Mouse (Mus musculus) CH12.LX (cell line): ENCODE results near the gene Timm22. TPM values are rescaled to one million over a fixed set of nuclear protein-coding genes. Genes with fewer than 3 reads are reported as not detected.

Experiments used
- DNase-seq: peaks from one replicate; pipeline ENCODE4 v3.0.0-alpha.2; 2013; ENCODE audit errors: extremely low read depth
- H3K27ac ChIP-seq: 2 replicates; pipeline ENCODE4 v1.5.1; 2012; ENCODE audit warnings: low read depth, mild to moderate bottlenecking, control low read depth, moderate library complexity; ENCODE audit not compliant: insufficient read depth
- H3K27me3 ChIP-seq: replicated peaks from 2 replicates; pipeline ENCODE3; 2012; ENCODE audit warnings: inconsistent platforms
- H3K36me3 ChIP-seq, 2 experiments: replicated peaks in 1 of 2; 2 replicates each; pipeline versions ENCODE3 to v1.6.1; 2012; ENCODE audit warnings: inconsistent platforms in 1 of 2, low read length in 1 of 2, mild to moderate bottlenecking in 1 of 2, mixed read lengths in 1 of 2, moderate library complexity in 1 of 2; ENCODE audit not compliant: control insufficient read depth in 1 of 2, insufficient read depth in 1 of 2
- H3K4me1 ChIP-seq, 2 experiments: 2 replicates each; pipeline ENCODE4 v1.6.1; 2012; ENCODE audit warnings: inconsistent platforms in 1 of 2, moderate library complexity in 1 of 2; ENCODE audit not compliant: insufficient read depth in 2 of 2, control insufficient read depth in 1 of 2
- H3K4me2 ChIP-seq: 2 replicates; pipeline ENCODE4 v1.6.1; 2012; ENCODE audit warnings: low read depth, mild to moderate bottlenecking, control low read depth; ENCODE audit not compliant: poor library complexity, insufficient read depth, severe bottlenecking
- H3K4me3 ChIP-seq, 3 experiments: fragments of 150-350 bp in 1 of 3; sonication (generic) in 1 of 3; replicated peaks in 1 of 3; 2 replicates each; pipeline versions ENCODE3 to v1.5.1; 2011 to 2012; ENCODE audit warnings: low read depth in 2 of 3, low read length in 2 of 3, mild to moderate bottlenecking in 2 of 3, moderate library complexity in 2 of 3, control low read depth in 1 of 3, improper control_type of control experiment in 1 of 3, inconsistent platforms in 1 of 3, mixed read lengths in 1 of 3; ENCODE audit not compliant: poor library complexity in 1 of 3
- H3K79me2 ChIP-seq: replicated peaks from 2 replicates; pipeline ENCODE4 v1.6.1; 2012; ENCODE audit warnings: mild to moderate bottlenecking, moderate library complexity; ENCODE audit not compliant: control insufficient read depth, poor library complexity, insufficient read depth, severe bottlenecking; ENCODE audit errors: extremely low read depth
- H3K9ac ChIP-seq: 2 replicates; pipeline ENCODE4 v1.6.1; 2012; ENCODE audit warnings: low read depth, mild to moderate bottlenecking, control low read depth, moderate library complexity; ENCODE audit not compliant: insufficient read depth
- H3K9me3 ChIP-seq: replicated peaks from 2 replicates; pipeline ENCODE3; 2012; ENCODE audit warnings: low read length, inconsistent platforms, mixed read lengths
- BHLHE40 ChIP-seq: IDR thresholded peaks from 2 replicates; pipeline ENCODE4 v1.6.1; 2011; ENCODE audit warnings: mild to moderate bottlenecking, low read depth, low read length, improper control_type of control experiment
- CHD2 ChIP-seq: IDR thresholded peaks from 2 replicates; pipeline ENCODE4 v1.6.1; 2011; ENCODE audit warnings: low read length, improper control_type of control experiment
- CTCF ChIP-seq, 2 experiments: IDR thresholded peaks in 1 of 2; conservative IDR thresholded peaks in 1 of 2; 2 replicates each; pipeline ENCODE4 v1.5.1; 2011 to 2012; ENCODE audit warnings: low read depth in 2 of 2, low read length in 2 of 2, improper control_type of control experiment in 1 of 2, inconsistent platforms in 1 of 2, mild to moderate bottlenecking in 1 of 2, moderate library complexity in 1 of 2
- E2F4 ChIP-seq: IDR thresholded peaks from 2 replicates; pipeline ENCODE4 v1.6.1; 2011; ENCODE audit warnings: low read depth, low read length, improper control_type of control experiment; ENCODE audit not compliant: insufficient replicate concordance
- ETS1 ChIP-seq: conservative IDR thresholded peaks from 2 replicates; pipeline ENCODE4 v1.6.1; 2012; ENCODE audit warnings: low read depth, mild to moderate bottlenecking, inconsistent platforms, low read length, improper control_type of control experiment, moderate library complexity
- JUN ChIP-seq: IDR thresholded peaks from 2 replicates; pipeline ENCODE4 v1.6.1; 2011; ENCODE audit warnings: low read depth, mild to moderate bottlenecking, low read length, improper control_type of control experiment, moderate library complexity; ENCODE audit not compliant: insufficient read depth
- MEF2A ChIP-seq: IDR thresholded peaks from 2 replicates; pipeline ENCODE4 v1.6.1; 2014; ENCODE audit warnings: low read depth, mild to moderate bottlenecking, inconsistent platforms, low read length, improper control_type of control experiment, borderline replicate concordance
- MXI1 ChIP-seq: IDR thresholded peaks from 2 replicates; pipeline ENCODE4 v1.6.1; 2011; ENCODE audit warnings: mild to moderate bottlenecking, low read depth, low read length, improper control_type of control experiment
- MYC ChIP-seq: IDR thresholded peaks from 2 replicates; pipeline ENCODE4 v1.6.1; 2011; ENCODE audit warnings: low read depth, mild to moderate bottlenecking, improper control_type of control experiment, low read length
- NRF1 ChIP-seq: IDR thresholded peaks from 2 replicates; pipeline ENCODE4 v1.6.1; 2014; ENCODE audit warnings: low read depth, mild to moderate bottlenecking, inconsistent platforms, low read length, improper control_type of control experiment, moderate library complexity
- PAX5 ChIP-seq: IDR thresholded peaks from 2 replicates; pipeline ENCODE4 v1.6.1; 2012; ENCODE audit warnings: low read length, inconsistent platforms, mixed read lengths
- POLR2A ChIP-seq: IDR thresholded peaks from 2 replicates; pipeline ENCODE4 v1.6.1; 2011; ENCODE audit warnings: low read depth, mild to moderate bottlenecking, improper control_type of control experiment, low read length
- RAD21 ChIP-seq: IDR thresholded peaks from 2 replicates; pipeline ENCODE4 v1.6.1; 2011; ENCODE audit warnings: low read depth, mild to moderate bottlenecking, low read length, improper control_type of control experiment, moderate library complexity
- RCOR1 ChIP-seq: conservative IDR thresholded peaks from 2 replicates; pipeline ENCODE4 v1.6.1; 2012; ENCODE audit warnings: low read depth, mild to moderate bottlenecking, inconsistent platforms, low read length, improper control_type of control experiment
- SIN3A ChIP-seq: IDR thresholded peaks from 2 replicates; pipeline ENCODE4 v1.6.1; 2012; ENCODE audit warnings: low read length, improper control_type of control experiment, inconsistent platforms
- SMC3 ChIP-seq: IDR thresholded peaks from 2 replicates; pipeline ENCODE4 v1.6.1; 2011; ENCODE audit warnings: low read depth, low read length, improper control_type of control experiment
- TBP ChIP-seq: conservative IDR thresholded peaks from 2 replicates; pipeline ENCODE4 v1.6.1; 2011; ENCODE audit warnings: low read depth, low read length, improper control_type of control experiment
- TCF12 ChIP-seq: IDR thresholded peaks from 2 replicates; pipeline ENCODE4 v1.6.1; 2014; ENCODE audit warnings: low read depth, mild to moderate bottlenecking, inconsistent platforms, low read length, improper control_type of control experiment
- UBTF ChIP-seq: IDR thresholded peaks from 2 replicates; pipeline ENCODE4 v1.6.1; 2012; ENCODE audit warnings: low read depth, mild to moderate bottlenecking, inconsistent platforms, low read length, improper control_type of control experiment, moderate library complexity
- USF1 ChIP-seq: IDR thresholded peaks from 2 replicates; pipeline ENCODE4 v1.6.1; 2014; ENCODE audit warnings: low read depth, mild to moderate bottlenecking, inconsistent platforms, low read length, improper control_type of control experiment
- USF2 ChIP-seq: conservative IDR thresholded peaks from 2 replicates; pipeline ENCODE4 v1.6.1; 2011; ENCODE audit warnings: low read depth, low read length, improper control_type of control experiment
- ZC3H11A ChIP-seq: IDR thresholded peaks from 2 replicates; pipeline ENCODE4 v1.6.1; 2012; ENCODE audit warnings: low read depth, mild to moderate bottlenecking, inconsistent platforms, low read length, improper control_type of control experiment
- ZNF384 ChIP-seq: IDR thresholded peaks from 2 replicates; pipeline ENCODE4 v1.6.1; 2012; ENCODE audit warnings: low read depth, low read length, improper control_type of control experiment, inconsistent platforms
- dilution Hi-C: fragments of 300-500 bp; cut with MboI; formaldehyde crosslinking; loops from 2 replicates; pipeline ENCODE4 v1.14.3; 2020; ENCODE audit warnings: low sequenced_read_pairs; ENCODE audit not compliant: extremely low pct_unique_long_range_greater_than_20kb, extremely low pct_ligation_motif_present
- in situ Hi-C: fragments of 300-500 bp; cut with MboI; formaldehyde crosslinking; loops from 3 replicates; pipeline ENCODE4 v1.14.3; 2019; ENCODE audit warnings: low sequenced_read_pairs, low pct_ligation_motif_present, low pct_unique_long_range_greater_than_20kb, mixed read lengths
- polyA plus RNA-seq: library from polyadenylated mRNA; unstranded; fragments of >175 nt; gene quantifications from 2 replicates; pipeline ENCODE4 v1.2.1, GENCODE M21; 2012; ENCODE audit warnings: low read depth; ENCODE audit not compliant: insufficient read length
- total RNA-seq, 2 experiments: library from RNA; depleted of rRNA; stranded (reverse); fragments of 300-350 nt in 1 of 2; fragments of >200 nt in 1 of 2; gene quantifications; 2 replicates each; pipeline ENCODE4 v1.2.3; 2012 to 2014

The Timm22 gene
- total and polyA plus RNA-seq, 3 experiments: 44.6 to 81.4 (median 53.8) TPM

GRCm38 (mm10) chr11:76406702-76407583 lies at the start of gene Timm22 (continued):
- TF ChIP-seq USF1: no peak; the same call in 1 of the 2 replicates

DNA sequence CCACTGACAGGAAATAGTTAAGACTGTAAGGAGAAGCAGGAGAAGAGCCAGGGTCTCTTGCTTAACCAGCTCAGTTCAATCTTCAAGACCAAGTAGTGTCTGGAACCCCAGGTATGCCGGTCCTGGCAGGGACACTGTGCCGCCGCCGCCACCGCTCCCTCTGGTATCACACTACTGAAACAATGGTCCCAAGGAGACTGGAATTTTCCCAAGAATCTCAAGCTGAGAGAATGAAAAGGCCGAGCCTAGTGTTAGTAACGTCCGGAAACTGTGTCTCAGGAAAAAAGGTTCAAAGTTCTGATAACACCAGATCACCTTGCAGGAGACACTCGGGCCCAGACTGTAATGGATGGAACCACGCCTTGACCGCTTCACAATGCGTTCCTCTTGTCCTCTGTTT lies 49.3 kb upstream of the Timm22 start:
- in situ Hi-C loops (no loop called here), dilution Hi-C loops (no loop called here)
- DNase-seq: no peak
- Histone ChIP-seq H3K4me3 (no peak overlapping the region), H3K27me3 (no peaks in the 10 kb centered on the region), H3K4me1 (0 out of 4 replicates have a peak, but pooled peaks cover 2 to 3% of the 10 kb centered on the region in 2 experiments), H3K27ac (no peak overlapping the region), H3K79me2 (no peaks in the 10 kb centered on the region), H3K9me3 (no peaks in the 10 kb centered on the region), H3K4me2 (no peak overlapping the region), H3K9ac (no peak overlapping the region), H3K36me3 (peaks cover 0 to 5% of the 10 kb centered on the region in 2 experiments)
- no peak for TF ChIP-seq ETS1
- TF ChIP-seq USF1: no peak
- no peak for TF ChIP-seq POLR2A
- no peak for TF ChIP-seq NRF1
- TF ChIP-seq USF2: no peak
- no peak for TF ChIP-seq PAX5
- TF ChIP-seq RCOR1: no peak
- TF ChIP-seq MYC: no peak
- no peak for TF ChIP-seq BHLHE40
- TF ChIP-seq ZC3H11A: no peak

DNA sequence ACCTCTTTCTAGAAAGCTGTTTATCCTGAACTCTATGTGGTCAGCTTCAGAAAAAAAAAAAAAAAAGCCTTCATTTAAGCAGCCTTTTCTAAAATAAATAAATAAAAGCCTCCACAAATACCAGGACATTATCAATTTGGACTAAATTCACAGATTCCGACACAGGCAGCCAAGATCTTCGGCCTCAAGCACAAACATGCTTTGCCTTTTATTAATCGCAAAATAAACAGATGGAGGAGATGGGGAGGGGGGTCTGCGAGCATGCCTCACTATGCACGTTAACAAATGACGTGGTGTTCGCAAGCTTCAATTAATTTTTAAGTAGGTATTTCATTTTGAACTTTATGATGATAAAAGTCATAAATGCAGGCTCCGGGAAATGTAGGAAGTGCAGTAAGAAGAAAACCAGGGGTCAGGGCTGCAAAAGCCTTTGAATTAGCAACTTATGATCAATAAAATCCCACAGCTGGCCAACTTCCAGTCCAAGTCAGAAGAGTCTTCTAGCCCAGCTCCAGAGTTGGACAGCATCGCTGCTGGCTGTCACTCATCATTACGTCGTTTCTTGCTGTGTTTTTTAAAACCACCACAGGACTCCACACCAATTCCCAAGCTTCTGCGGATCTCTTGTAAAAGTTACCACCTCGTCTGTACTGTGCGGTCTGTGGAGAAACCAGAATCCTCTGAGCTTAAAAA lies 48.0 kb upstream of the Timm22 start:
- Histone ChIP-seq H3K4me1 (0 out of 4 replicates have a peak, but pooled peaks cover 2 to 3% of the 10 kb centered on the region in 2 experiments), H3K9me3 (no peaks in the 10 kb centered on the region)
- no peak for TF ChIP-seq PAX5
- TF ChIP-seq ZC3H11A: no peak
- TF ChIP-seq USF2: no peak
- TF ChIP-seq ZNF384: no peak
- TF ChIP-seq JUN: no peak
- no peak for TF ChIP-seq TBP
- TF ChIP-seq SMC3: no peak
- no peak for TF ChIP-seq MXI1
- TF ChIP-seq NRF1: no peak
- TF ChIP-seq RAD21: no peak
- TF ChIP-seq CHD2: no peak
- no peak for TF ChIP-seq CTCF (conservative IDR thresholded peaks at IDR 0.05 in 1 of 2, IDR thresholded peaks at IDR 0.05 in 1 of 2; ENCODE audit: low read depth in 2 of 2, low read length in 2 of 2)
- no peak for TF ChIP-seq SIN3A
- no peak for TF ChIP-seq MEF2A
- no peak for TF ChIP-seq MYC
- no peak for TF ChIP-seq TCF12
- no peak for TF ChIP-seq E2F4
- no peak for TF ChIP-seq UBTF
- TF ChIP-seq, all 38 proteins: peak for 0
- Histone ChIP-seq H3K27ac (no peak overlapping the region), H3K9ac (no peak overlapping the region), H3K4me2 (no peak overlapping the region), H3K4me3 (no peak overlapping the region), H3K27me3 (no peaks in the 10 kb centered on the region), H3K79me2 (no peaks in the 10 kb centered on the region), H3K36me3 (peaks cover 0 to 5% of the 10 kb centered on the region in 2 experiments)
- dilution Hi-C loops: no loop called here
- DNase-seq: no peak
- in situ Hi-C loops: no loop called here
